Mouse (Mus musculus): ENCODE data around the gene 2900026A02Rik.

GRCm38 (mm10) chr5:113219876-113220275 lies 1.2 kb downstream of the 2900026A02Rik start:
- TF ChIP-seq CTCF (IDR thresholded peaks at IDR 0.05; ENCODE audit: borderline replicate concordance, extremely low read depth, insufficient read depth, insufficient read length) (no peak), POLR2A (IDR thresholded peaks at IDR 0.05; ENCODE audit: borderline replicate concordance, extremely low read depth, insufficient read depth, insufficient read length, poor library complexity, severe bottlenecking) (no peak)

Measured in brain, embryonic 14.5 days (tissue).